Mouse (Mus musculus): ENCODE measurements around the gene Eif1b. TPM values are rescaled to one million over a fixed set of nuclear protein-coding genes. Genes with fewer than 3 reads are reported as not detected.

Eif1b gene
- total RNA-seq (2021) = 10 to 100 TPM; 35.2 to 37.2 TPM
- long read RNA-seq, experiment 1, transcript Eif1b-201 (4 exons, 1,035 nt) = major isoform, 23 of 24 reads
- long read RNA-seq, experiment 1, partial matches to known transcripts = 0 of 24 reads
- long read RNA-seq, experiment 1, other reads (novel, unspliced or antisense) = 1 of 24 reads
- long read RNA-seq, experiment 2, transcript Eif1b-201 (4 exons, 1,035 nt) = major isoform, 36 of 37 reads
- long read RNA-seq, experiment 2, partial matches to known transcripts = 1 of 37 reads
- long read RNA-seq, experiment 2, other reads (novel, unspliced or antisense) = 0 of 37 reads

DNA sequence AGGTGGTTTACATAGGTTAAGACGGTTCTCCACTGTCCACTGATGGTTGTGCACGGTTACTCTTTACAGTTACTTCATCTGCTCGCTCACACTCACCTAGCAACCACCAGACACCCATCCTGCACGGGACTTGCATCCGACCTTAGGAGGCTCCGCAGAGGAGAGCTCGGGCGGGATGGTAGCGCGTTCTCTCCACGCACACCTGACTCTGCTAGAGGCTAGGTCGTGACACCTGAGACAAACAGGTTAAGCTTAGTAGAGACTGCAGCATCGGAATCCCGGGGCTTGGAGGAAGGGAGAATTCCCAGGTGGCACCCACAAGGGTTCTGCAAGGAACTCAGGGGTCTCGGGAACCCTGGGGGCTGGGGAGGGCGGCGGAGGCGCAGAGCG lies at the start of gene Eif1b:
Gene Eif1b (plus strand): TSS at position 223 of the 390 bp plus-strand sequence.
- DNase-seq = no peak
- intact Hi-C loops (cut with DNase I; ENCODE audit: low total_unique reads) = no loop called here

- intact Hi-C loops (cut with DNase I; ENCODE audit: low total_unique reads) = no loop called here
These were observed 47.4 kb upstream of the Eif1b start for GRCm38 (mm10) chr9:120444642-120445041.

DNA sequence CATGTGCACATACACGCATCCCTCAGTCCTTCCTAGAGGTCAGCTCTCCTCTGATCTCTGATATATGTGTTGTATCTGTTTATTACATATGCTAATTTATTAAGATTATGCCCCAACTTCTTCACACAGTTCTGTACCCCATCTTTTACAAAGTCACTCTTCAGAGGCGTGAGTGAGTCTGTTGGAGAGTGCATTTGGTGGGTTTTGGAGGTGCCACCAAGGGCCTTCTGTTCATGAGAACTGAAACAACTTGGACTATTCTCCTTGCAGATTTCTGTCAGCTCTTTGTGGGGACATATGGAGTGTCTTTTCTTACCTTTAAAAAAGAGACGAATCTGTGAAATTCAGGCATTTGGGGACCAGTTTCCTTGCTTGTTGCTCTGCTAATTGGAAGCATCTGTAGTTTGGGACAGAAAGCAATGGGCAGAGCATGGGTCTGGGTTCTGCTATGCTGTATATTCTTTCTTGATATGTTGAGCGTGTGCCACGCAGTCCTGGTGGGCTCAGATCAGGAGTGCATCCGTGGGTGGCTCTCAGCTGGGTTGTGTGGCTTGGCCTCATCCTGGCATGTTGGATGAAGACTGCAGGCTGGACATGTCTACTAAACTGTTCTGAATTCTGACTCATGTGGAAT lies 42.2 kb upstream of the Eif1b start:
- intact Hi-C loops (cut with DNase I; ENCODE audit: low total_unique reads) = no loop called here
- DNase-seq = no peak

More at GRCm38 (mm10) chr9:120444642-120445041, 47.4 kb upstream of the Eif1b start:
- no peak for DNase-seq

- intact Hi-C loops (cut with DNase I; ENCODE audit: low total_unique reads) = no loop called here
- DNase-seq = no peak
These were observed 36.0 kb upstream of the Eif1b start for GRCm38 (mm10) chr9:120455768-120456655.

GRCm38 (mm10) chr9:120470431-120470830 lies 21.6 kb upstream of the Eif1b start:
- intact Hi-C loops (cut with DNase I; ENCODE audit: low total_unique reads) = no loop called here
- DNase-seq = no peak

DNA sequence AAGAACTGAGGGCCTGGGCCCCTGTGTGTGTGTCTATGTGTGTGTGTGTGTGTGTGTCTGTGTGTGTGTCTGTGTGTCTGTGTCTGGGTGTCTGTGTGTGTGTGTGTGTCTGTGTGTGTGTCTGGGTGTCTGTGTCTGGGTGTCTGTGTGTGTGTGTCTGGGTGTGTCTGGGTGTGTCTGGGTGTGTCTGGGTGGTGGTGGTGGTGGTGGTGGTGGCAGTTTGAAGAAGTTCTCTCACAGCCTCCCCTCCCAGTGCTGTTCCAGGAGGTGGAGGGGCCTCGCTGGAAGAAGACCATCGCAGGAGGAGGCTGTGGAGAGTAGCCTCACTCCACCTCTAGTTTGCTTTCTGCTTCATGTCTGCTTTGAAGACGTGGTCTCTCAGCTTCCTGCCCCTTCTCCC lies 10.4 kb upstream of the Eif1b start:
- intact Hi-C loops (cut with DNase I; ENCODE audit: low total_unique reads) = no loop called here
- no peak for DNase-seq

GRCm38 (mm10) chr9:120482382-120482781 lies 9.7 kb upstream of the Eif1b start:
- no peak for DNase-seq
- intact Hi-C loops (cut with DNase I; ENCODE audit: low total_unique reads) = no loop called here

DNA sequence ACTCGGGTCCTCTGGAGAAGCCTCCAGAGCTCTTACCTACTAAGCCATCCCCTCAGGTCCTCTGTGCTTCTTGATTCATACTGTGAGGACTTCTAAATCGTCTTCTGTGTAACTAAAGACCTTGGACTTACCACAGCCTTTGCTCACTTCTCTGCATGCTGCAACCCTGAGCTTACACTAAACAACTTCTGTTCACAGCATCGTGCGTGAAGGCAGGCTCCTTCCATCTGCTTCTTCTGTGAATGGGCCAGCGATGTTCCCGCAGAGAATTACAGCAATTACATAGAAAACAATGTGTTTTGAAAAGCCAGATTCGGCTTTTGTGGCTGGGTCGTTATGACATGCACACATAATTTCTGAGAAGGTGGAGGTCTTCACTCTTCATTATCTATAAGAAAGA lies 8.9 kb upstream of the Eif1b start:
- intact Hi-C loops (cut with DNase I; ENCODE audit: low total_unique reads) = no loop called here
- no peak for DNase-seq

- peak; percentile 43 for DNase-seq
- intact Hi-C loops (cut with DNase I; ENCODE audit: low total_unique reads) = no loop called here
These were observed 5.0 kb upstream of the Eif1b start for GRCm38 (mm10) chr9:120487076-120487475.

DNA sequence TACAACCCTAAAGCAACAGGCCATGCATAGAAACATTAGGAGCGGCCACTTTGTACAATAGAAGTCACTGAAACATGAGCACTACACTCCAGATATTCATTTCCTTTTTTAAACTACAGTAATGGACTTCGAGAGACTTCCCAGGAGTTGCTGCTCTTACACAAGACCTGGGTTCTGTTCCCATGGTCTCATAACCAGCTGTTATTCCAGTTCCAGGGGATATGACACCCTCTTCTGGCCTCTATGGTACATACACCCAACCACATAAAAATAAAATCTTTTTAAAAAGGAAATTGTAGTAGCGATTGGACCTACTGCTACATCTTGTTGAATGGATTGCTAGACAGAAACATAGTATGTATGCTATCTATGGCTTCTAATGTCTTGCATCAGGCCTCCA lies 523 bp upstream of the Eif1b start:
- intact Hi-C loops (cut with DNase I; ENCODE audit: low total_unique reads) = no loop called here
- no peak for DNase-seq

- intact Hi-C loops (cut with DNase I; ENCODE audit: low total_unique reads) = no loop called here
- peak; percentile 80 for DNase-seq
These were observed 644 bp downstream of the Eif1b start for GRCm38 (mm10) chr9:120492400-120493351.

DNA sequence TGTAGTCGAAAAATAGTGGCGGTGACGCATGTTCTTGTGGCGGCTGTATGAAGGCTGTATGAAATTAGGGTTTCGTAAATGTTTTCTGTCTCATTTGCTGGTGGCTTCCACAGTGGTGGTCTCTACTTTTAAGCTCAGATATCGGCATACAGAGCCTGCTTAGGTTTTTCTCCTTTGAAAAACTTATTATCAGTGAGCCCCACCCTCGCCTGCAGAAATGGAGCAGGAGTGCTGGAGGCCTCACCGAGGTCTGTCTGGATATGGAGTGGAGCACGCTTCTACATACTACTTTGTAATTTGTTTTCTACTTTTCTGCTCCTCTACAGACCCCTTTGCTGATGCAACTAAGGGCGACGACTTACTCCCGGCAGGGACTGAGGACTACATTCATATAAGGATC lies 1.7 kb downstream of the Eif1b start:
- DNase-seq = no peak
- intact Hi-C loops (cut with DNase I; ENCODE audit: low total_unique reads) = no loop called here

GRCm38 (mm10) chr9:120496691-120497090 lies 4.7 kb downstream of the Eif1b start:
- intact Hi-C loops (cut with DNase I; ENCODE audit: low total_unique reads) = no loop called here
- peak; percentile 43 for DNase-seq

DNA sequence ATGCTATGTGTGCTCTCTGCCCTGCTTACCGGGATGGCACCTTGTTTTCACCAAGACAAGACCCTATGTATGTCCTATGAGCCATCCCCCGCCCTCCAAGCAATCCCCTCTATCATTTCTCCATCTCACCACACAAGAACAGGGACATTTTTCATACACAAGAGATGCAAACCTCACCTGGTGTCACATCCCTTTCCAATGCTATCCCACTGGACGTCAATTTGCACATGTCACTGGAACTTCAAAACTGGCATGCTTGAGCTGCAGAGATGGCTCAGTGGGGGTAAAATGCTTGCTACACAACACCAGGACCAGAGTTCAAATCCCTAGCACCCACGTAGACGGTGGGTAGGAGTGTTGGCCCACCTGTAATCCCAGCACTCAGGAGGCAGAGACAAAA lies 6.0 kb downstream of the Eif1b start:
- DNase-seq = no peak
- intact Hi-C loops (cut with DNase I; ENCODE audit: low total_unique reads) = loop anchor here (2.0 kb wide), 1 partner anchor 65 kb away; no protein-coding TSS in a partner anchor

GRCm38 (mm10) chr9:120501191-120501902 lies 9.3 kb downstream of the Eif1b start:
- DNase-seq = no peak
- intact Hi-C loops (cut with DNase I; ENCODE audit: low total_unique reads) = loop anchor here (5.0 kb wide), 2 partner anchors 66 to 86 kb away; no protein-coding TSS in a partner anchor

DNA sequence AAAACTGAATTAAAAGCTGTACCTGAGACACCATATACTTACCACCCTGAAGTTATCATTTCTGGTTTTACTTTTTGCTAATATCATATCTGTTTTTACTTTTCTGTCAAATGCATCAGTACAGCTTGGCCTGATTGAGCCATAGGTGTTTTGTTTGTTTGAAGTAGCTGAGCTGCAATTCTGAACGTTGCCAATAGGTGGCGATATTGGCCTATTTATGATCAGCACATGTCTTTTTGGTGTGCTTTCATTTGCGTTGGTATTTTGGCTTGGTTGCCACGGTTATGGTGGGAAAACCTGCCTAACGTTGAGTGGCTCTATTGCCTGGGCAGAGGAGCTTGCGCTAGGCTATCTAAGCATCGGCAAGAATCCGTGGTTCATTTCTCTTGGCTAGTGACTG lies 10.0 kb downstream of the Eif1b start:
- intact Hi-C loops (cut with DNase I; ENCODE audit: low total_unique reads) = loop anchor here (5.0 kb wide), 2 partner anchors 65 to 85 kb away; no protein-coding TSS in a partner anchor
- peak; percentile 38 for DNase-seq

GRCm38 (mm10) chr9:120504423-120504822 lies 12.4 kb downstream of the Eif1b start:
- intact Hi-C loops (cut with DNase I; ENCODE audit: low total_unique reads) = loop anchor here (5.0 kb wide), 2 partner anchors 63 to 83 kb away; no protein-coding TSS in a partner anchor
- no peak for DNase-seq

GRCm38 (mm10) chr9:120511781-120512180 lies 19.7 kb downstream of the Eif1b start:
- intact Hi-C loops (cut with DNase I; ENCODE audit: low total_unique reads) = no loop called here
- DNase-seq = no peak

All from gastrocnemius, postnatal 14 days (tissue).